Mouse (Mus musculus): ENCODE results near the gene Rnaseh2a. TPM values are rescaled to one million over a fixed set of nuclear protein-coding genes. Genes with fewer than 3 reads are reported as not detected.

Rnaseh2a gene
- polyA plus RNA-seq, 2 experiments from 2014 or later: 68.9 to 91.0 TPM

Other genes starting within 250 kb of the Rnaseh2a start
- gene G430095P16Rik, start 246.8 kb downstream of the Rnaseh2a start, polyA plus RNA-seq (2017; shearing (Covaris generic)): 10 to 100 TPM; 20.2 to 37.5 TPM
- gene Nfix, start 169.4 kb downstream of the Rnaseh2a start, polyA plus RNA-seq (2017; shearing (Covaris generic)): 1 to 10 TPM; 2.0 to 2.2 TPM
- gene Dand5, start 146.9 kb downstream of the Rnaseh2a start, polyA plus RNA-seq (2017; shearing (Covaris generic)): 1 to 10 TPM; 4.2 to 4.5 TPM
- 10 to 100 TPM; 18.5 to 21.5 TPM for gene Gadd45gip1, start 138.2 kb downstream of the Rnaseh2a start, polyA plus RNA-seq (2017; shearing (Covaris generic))
- 100 to 1,000 TPM; 125 to 131 TPM for gene Rad23a, start 129.1 kb downstream of the Rnaseh2a start, polyA plus RNA-seq (2017; shearing (Covaris generic))
- gene Calr, start 122.8 kb downstream of the Rnaseh2a start, polyA plus RNA-seq (2017; shearing (Covaris generic)): 100 to 1,000 TPM; 269 to 303 TPM
- gene Farsa, start 112.8 kb downstream of the Rnaseh2a start, polyA plus RNA-seq (2017; shearing (Covaris generic)): 10 to 100 TPM; 45.8 to 58.4 TPM
- 10 to 100 TPM in 1 of 2 experiments, 1 to 10 TPM in 1; 8.2 to 15.0 TPM for gene Syce2, start 97.7 kb downstream of the Rnaseh2a start, polyA plus RNA-seq (2017; shearing (Covaris generic))
- gene Gcdh, start 75.8 kb downstream of the Rnaseh2a start, polyA plus RNA-seq (2017; shearing (Covaris generic)): 10 to 100 TPM; 11.3 to 15.1 TPM
- gene Klf1, start 67.8 kb downstream of the Rnaseh2a start, polyA plus RNA-seq (2017; shearing (Covaris generic)): 1 to 10 TPM in 1 of 2 experiments, not detected in 1; 1.1 TPM
- 10 to 100 TPM; 15.1 to 18.1 TPM for gene Dnase2a, start 61.2 kb downstream of the Rnaseh2a start, polyA plus RNA-seq (2017; shearing (Covaris generic))
- gene Mast1, start 32.4 kb downstream of the Rnaseh2a start, polyA plus RNA-seq (2017; shearing (Covaris generic)): 1 to 10 TPM in 1 of 2 experiments, under 1 TPM in 1; 0.64 to 1.0 TPM
- gene Rtbdn, start 22.8 kb downstream of the Rnaseh2a start, polyA plus RNA-seq (2017; shearing (Covaris generic)): not detected
- not detected for gene Gm49661, start 334 bp downstream of the Rnaseh2a start, polyA plus RNA-seq (2017; shearing (Covaris generic))
- 100 to 1,000 TPM; 246 to 312 TPM for gene Prdx2, start 180 bp downstream of the Rnaseh2a start, polyA plus RNA-seq (2017; shearing (Covaris generic))
- 10 to 100 TPM; 28.9 to 30.5 TPM for gene Junb, start 9.0 kb upstream of the Rnaseh2a start, polyA plus RNA-seq (2017; shearing (Covaris generic))
- 1 to 10 TPM; 2.6 to 3.0 TPM for gene Hook2, start 20.8 kb upstream of the Rnaseh2a start, polyA plus RNA-seq (2017; shearing (Covaris generic))
- gene Best2, start 44.8 kb upstream of the Rnaseh2a start, polyA plus RNA-seq (2017; shearing (Covaris generic)): not detected
- 10 to 100 TPM; 55.6 to 98.1 TPM for gene Asna1, start 55.5 kb upstream of the Rnaseh2a start, polyA plus RNA-seq (2017; shearing (Covaris generic))
- gene Trir, start 57.1 kb upstream of the Rnaseh2a start, polyA plus RNA-seq (2017; shearing (Covaris generic)): 10 to 100 TPM; 26.8 to 30.5 TPM
- 10 to 100 TPM in 1 of 2 experiments, 1 to 10 TPM in 1; 9.2 to 19.4 TPM for gene Tnpo2, start 67.1 kb upstream of the Rnaseh2a start, polyA plus RNA-seq (2017; shearing (Covaris generic))
- 1 to 10 TPM; 2.8 to 3.1 TPM for gene Fbxw9, start 90.3 kb upstream of the Rnaseh2a start, polyA plus RNA-seq (2017; shearing (Covaris generic))
- gene Gm5741, start 98.2 kb upstream of the Rnaseh2a start, polyA plus RNA-seq (2017; shearing (Covaris generic)): not detected
- 10 to 100 TPM; 28.3 to 29.8 TPM for gene Dhps, start 102.0 kb upstream of the Rnaseh2a start, polyA plus RNA-seq (2017; shearing (Covaris generic))
- gene Wdr83os, start 111.0 kb upstream of the Rnaseh2a start, polyA plus RNA-seq (2017; shearing (Covaris generic)): 100 to 1,000 TPM; 132 to 134 TPM
- 10 to 100 TPM; 33.1 to 46.7 TPM for gene Wdr83, start 111.5 kb upstream of the Rnaseh2a start, polyA plus RNA-seq (2017; shearing (Covaris generic))
- gene Man2b1, start 113.5 kb upstream of the Rnaseh2a start, polyA plus RNA-seq (2017; shearing (Covaris generic)): 10 to 100 TPM; 64.8 to 82.0 TPM
- not detected for gene Zfp791, start 153.3 kb upstream of the Rnaseh2a start, polyA plus RNA-seq (2017; shearing (Covaris generic))
- gene Cks1brt, start 182.2 kb upstream of the Rnaseh2a start, polyA plus RNA-seq (2017; shearing (Covaris generic)): under 1 TPM in 1 of 2 experiments, not detected in 1; 0.20 TPM